Mouse (Mus musculus) megakaryocyte progenitor cell, adult 5-6 weeks (primary cell): ENCODE data around the gene Polk. TPM values are rescaled to one million over a fixed set of nuclear protein-coding genes. Genes with fewer than 3 reads are reported as not detected.

Source experiments
- total RNA-seq, 2 experiments: library from RNA; stranded (forward) in 1 of 2; stranded (reverse) in 1 of 2; fragments of 157-497, 149-512 nt in 1 of 2; fragments of 200-1000 nt in 1 of 2; gene quantifications; 2 replicates each; pipeline versions ENCODE4 v1.2.3 to v1.2.4; 2015 to 2017

Polk gene
- total RNA-seq, 2 experiments from 2014 or later: 9.3 to 20.9 TPM

Other genes starting within 250 kb of the Polk start
- gene Poc5, start 154.3 kb downstream of the Polk start, total RNA-seq (2015): 9.7 and 12.7 TPM in 2 replicates
- 13.5 and 22.3 TPM in 2 replicates for gene Poc5, start 154.3 kb downstream of the Polk start, total RNA-seq (2017)
- gene Ankdd1b, start 71.4 kb downstream of the Polk start, total RNA-seq (2015): 0.17 TPM in 1 of 2 replicates, not detected in the other
- gene Ankdd1b, start 71.4 kb downstream of the Polk start, total RNA-seq (2017): 0.04 and 0.14 TPM in 2 replicates
- gene Gm17622, start 51.8 kb downstream of the Polk start, total RNA-seq (2015): not detected in 2 replicates
- gene Gm17622, start 51.8 kb downstream of the Polk start, total RNA-seq (2017): not detected in 2 replicates
- 33.9 and 45.3 TPM in 2 replicates for gene Col4a3bp, start within 50 bp of the Polk start, total RNA-seq (2015)
- gene Col4a3bp, start within 50 bp of the Polk start, total RNA-seq (2017): 43.3 and 43.9 TPM in 2 replicates
- 32.8 and 36.9 TPM in 2 replicates for gene Hmgcr, start 128.4 kb upstream of the Polk start, total RNA-seq (2015)
- gene Hmgcr, start 128.4 kb upstream of the Polk start, total RNA-seq (2017): 45.5 and 48.1 TPM in 2 replicates
- not detected in 2 replicates for gene Ankrd31, start 205.7 kb upstream of the Polk start, total RNA-seq (2015)
- gene Ankrd31, start 205.7 kb upstream of the Polk start, total RNA-seq (2017): not detected in 2 replicates